Mouse (Mus musculus) frontal cortex, adult 2 months (tissue): ENCODE measurements around the gene Ears2. TPM values are rescaled to one million over a fixed set of nuclear protein-coding genes. Genes with fewer than 3 reads are reported as not detected.
A peak's percentile ranks its signal among the peaks of the same experiment; 100 is the strongest.

Experiments
- DNase-seq, 2 experiments: peaks; one replicate each; pipeline ENCODE4 v3.0.0; 2022; ENCODE audit warnings: low spot score in 1 of 2; ENCODE audit errors: extremely low spot score in 1 of 2
- polyA plus RNA-seq: library from polyadenylated mRNA; depleted of rRNA; stranded (reverse); fragments of >200 nt; gene quantifications from 2 replicates; pipeline ENCODE4 v1.2.3, GENCODE M21; 2012; rRNA removed

Gene Ears2
- polyA plus RNA-seq, 1 experiment, result 6.0 TPM

DNA sequence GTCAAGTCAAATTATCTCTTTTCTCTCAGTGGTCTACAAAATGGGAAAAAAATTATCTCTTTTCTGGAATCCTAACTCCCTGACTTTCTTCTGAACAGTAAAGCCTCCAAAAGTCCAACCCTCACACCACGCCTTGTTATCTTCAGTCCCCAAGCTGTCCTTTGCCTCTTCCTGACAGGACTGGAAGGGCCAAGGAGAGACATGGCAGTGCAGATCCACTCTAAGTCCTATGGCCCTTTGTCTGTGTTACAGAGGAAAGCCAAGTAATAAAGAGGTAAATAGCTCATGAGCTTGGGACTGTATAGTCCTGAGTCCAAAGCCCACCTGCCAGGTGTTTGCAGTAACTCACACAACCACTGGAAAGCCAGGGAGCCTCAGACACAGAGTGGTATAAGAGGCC lies 21.4 kb downstream of the Ears2 start:
- no peak for DNase-seq

DNA sequence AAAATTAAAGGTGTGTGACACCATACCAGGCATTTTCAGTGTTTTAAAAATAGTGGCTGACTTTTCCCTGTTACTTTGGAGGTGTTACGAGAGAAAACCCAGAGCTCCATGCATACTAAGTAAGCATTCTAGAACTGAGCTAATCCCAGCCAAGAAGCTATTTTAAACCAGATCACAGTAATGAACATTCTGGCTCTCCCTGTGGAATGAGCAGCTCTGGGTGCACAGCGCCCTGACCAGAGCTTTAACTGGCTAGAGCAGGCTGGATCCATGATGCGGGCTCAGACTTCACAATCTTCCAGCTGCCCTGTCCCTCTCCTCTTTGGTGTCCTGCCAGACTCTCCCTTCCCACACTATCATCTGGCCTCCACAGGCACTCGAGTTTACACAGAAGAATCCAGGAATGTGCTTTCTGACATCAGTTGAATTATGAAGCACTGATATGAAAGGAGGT lies 21.9 kb downstream of the Ears2 start:
- DNase-seq, result peak; percentile 24 to 65

DNA sequence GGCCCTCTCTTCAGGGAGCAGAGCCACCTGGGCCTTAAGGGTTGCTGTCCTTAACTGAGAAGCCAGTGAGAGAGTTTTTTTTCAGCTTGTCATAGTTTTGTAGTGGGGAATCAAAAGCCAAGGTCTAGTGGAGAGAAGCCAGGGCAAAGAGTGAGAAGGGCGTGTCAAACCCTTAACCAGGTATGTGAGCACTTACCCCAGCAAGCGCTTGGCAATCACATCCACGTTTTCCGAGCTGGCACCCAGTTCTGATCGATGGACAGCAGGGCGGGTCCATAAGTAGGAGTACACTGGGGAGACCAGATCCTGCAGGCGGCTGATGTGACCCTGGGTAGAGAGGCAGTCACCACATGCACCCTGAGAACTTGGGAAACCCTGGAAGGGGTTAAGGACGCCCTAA lies 23.0 kb downstream of the Ears2 start:
- DNase-seq, result no peak

DNA sequence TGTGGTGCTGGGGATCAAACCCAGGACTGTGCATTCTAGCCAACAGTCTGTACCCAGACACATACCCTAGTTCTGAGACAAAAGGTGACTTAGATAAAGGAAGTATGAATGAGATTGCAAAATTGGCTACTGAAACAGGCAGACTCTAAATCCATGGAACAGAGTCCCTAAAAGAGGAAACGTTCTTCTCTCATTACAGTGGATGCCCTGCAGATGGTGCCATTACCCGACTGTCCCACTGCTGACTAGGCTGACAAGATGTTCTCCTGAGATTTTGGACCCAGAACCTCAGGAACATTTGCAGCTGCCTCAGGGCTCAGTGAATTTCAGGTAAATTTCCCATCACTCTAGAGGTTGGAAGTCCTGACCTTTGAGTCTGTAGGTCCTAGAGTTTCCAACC lies 32.7 kb downstream of the Ears2 start:
- DNase-seq, result peak in 1 of 2 experiments; percentile 25

DNA sequence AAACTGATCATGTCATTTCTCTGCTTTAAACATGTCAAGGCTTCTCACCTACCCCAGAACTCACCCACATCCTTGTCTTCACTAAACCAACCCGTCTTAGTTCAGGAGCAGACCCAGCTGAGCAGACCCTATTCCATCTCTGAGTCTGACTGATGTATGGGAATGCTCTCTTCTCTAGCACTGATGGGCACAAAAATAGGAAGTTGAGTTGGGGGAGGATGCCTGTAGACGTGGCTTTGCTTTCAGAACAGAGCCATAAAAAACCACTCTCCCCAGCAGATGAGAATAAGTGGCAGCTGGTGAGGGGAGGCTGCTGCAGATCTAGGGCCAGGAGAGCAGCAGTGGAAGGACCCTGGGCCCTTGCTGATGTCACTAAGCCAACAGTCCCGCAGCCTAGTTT lies 33.7 kb downstream of the Ears2 start:
- DNase-seq, result no peak

DNA sequence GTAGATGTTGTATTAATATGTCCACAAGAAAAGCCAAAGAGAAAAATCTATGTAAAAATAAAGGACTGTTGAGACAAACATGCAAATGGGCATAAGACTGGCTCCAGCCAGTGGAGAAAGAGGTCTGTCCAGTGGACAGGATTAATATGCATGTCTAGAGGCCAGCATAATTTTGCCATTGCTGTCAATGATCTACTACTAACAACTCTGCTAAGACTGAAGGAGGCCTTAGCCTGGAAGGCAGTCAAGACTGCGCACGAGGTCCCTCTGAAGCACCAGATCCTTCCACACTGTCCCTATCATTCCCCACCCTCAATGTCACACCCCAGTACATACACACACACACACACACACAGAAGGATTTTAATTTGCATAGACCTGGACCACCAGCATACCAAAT lies 44.9 kb downstream of the Ears2 start:
- DNase-seq, result no peak

DNA sequence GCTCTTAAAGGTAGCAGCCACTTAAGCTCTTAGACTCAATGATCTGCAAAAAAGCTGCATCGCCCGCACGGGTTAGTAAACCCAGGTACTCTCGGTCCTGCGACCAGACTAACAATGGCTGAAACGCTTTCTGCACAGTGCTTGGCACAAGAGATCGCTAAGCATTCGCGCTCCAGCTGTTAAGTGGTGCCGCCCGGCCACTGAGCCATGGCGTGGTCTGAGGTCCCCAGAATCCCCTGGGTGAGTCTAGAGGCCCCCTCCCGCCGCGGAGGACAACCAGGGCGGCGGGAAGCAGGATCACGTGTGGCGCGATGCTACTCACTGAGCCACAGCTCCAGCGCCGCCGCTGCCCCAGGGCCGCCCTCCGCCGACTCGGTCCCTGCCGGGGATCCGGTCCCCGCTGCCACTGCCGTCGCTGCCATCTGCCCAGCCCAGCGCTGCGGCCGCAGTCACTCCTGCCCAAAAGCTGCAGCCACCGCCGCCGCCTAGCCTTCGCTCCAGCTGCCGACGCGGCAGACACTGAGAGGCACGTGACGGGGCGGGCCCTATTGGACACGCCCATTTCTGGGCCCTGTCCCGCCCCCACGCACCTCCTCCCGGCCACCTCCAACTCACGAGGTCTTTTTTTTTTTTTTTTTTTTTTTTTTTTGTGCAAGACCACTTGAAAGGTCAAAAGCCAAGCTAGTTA lies 46.3 kb downstream of the Ears2 start, which contains the start of gene Gga2:
Gene Gga2 (minus strand): TSS at position 556 of the 688 bp plus-strand sequence.
- DNase-seq, result peak; percentile 60 to 85

DNA sequence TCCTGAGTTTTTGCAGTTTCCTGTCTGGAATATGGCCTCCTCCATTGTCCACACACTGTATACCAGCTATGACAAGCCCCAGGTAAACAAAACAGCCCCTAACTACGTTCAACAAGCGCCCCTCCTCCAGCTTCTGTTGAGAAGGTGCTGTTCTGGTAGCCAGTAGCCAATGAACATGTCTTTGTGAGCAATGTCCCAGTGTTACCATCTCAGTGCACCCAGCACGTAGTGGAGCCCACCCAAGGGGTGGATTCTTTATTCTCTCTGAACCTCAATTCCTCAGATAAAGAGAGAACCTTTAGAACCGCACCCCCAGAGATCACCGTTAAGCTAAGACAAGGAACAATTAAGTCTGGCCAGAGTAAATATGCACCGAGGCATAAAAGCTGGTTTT lies 46.8 kb downstream of the Ears2 start:
- no peak for DNase-seq

DNA sequence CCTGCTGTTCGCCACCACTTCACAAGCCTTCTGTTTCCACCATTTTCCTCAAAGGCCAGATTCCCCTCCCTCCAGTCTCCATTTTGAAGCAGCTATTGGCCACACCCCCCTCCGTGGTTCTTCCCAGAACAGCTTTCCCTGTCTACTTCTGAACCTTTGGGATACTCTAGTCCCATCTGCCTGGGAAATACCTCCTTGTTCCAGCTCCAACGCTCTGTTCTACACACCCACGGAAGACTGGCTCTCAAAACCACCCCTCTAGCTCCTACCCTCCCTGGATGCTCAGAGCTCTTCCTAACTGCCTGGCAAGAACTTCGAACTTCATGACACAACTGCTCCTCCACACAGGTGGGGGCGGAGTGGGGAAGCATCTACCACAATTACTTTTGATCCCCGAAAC lies 48.1 kb downstream of the Ears2 start:
- peak; percentile 52 to 74 for DNase-seq

DNA sequence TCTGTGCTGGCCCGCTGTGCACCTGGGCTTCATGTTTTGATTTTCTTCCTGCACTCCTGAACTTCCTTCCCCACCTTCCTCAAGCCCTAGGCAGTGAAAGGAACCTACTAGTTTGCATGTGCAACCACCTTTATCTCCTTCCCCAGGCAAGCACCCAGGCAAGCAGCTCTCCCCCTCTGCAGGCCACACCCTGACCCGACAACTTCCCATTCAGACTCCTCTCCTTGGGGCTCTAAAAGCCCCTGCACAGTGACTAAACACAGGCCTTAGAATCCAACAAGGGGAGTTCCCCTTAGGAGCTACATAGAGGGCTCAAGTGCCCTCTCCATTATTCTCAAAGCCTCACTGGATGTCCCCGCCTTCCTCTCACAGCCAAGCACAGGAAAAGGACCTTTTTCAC lies 48.8 kb downstream of the Ears2 start:
- no peak for DNase-seq

DNA sequence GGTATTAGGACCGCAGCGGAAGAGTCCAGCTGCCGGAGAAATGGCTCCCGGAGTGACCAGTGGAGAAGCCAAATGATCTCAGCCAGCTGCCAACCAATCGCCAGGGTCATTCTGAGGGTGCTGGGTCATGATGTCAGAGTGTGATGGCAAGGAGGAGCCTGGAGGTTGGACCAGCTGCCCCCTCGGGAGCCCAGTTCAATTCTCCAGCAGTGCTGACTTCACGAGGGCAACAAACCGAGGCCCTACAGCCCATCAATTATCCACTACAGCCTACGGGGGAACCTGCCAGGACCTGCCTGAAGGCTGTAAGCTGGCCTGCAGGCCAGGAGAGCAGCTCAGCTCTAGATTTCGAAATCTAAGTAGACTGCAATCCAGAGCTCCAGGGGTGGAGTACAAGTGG lies 51.3 kb downstream of the Ears2 start:
- DNase-seq, result no peak

DNA sequence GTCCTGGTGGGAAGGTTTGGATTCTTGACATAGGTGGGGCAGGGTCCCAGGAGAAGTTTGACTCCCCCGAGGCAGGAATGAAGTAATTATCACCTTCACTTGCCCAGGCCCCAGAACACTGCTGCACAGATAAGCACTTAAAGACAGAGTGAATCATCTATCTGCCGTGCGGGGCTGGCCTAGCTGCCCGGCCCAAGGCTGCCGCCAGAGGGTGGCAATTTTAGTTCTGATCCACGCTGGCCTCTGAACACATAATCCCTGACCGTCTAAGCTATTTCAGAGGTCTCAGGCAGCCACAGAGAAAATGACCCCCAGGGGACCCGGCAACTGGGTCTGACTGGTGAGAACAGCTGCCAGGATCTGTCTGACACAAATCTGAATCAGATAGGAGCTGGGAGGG lies 52.0 kb downstream of the Ears2 start:
- DNase-seq, result no peak

DNA sequence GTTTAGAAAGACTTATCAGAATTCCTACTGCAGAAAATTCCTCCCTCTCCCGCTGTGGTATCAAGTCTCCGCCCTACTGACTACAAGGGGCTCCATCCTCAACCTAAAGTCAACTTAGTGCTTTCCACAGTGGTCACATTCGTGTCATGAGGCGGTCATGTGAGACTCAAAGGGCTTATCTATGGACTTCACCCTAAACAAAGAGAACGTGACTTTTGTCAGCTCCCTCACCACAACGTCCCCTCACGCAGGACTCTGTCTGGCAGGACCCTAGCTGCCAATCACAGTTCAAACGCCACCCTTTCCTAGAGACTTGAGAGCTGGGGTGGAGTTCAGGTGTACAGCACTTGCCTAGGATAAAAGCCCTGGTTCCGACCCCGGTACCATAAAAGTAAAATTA lies 54.1 kb downstream of the Ears2 start:
- no peak for DNase-seq

DNA sequence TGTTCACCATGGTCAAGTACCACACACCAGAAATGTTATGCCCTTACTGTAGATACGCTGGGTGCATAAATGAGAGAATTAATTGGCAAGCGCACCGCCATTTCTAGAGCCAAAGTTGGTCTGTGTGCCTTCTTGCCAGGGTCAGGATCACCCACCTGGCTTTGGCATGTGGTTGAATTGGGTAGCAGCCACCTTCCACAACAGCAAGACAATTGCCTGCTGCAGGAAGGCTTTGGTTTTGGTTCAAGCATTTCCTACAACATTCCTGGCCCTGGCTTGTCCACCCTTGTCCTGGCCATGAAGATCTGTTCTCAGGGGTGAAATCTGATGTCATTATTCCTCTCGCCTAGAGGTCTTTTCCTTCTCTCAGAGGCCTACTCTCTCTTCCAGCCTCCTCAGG lies 54.7 kb downstream of the Ears2 start:
- no peak for DNase-seq

DNA sequence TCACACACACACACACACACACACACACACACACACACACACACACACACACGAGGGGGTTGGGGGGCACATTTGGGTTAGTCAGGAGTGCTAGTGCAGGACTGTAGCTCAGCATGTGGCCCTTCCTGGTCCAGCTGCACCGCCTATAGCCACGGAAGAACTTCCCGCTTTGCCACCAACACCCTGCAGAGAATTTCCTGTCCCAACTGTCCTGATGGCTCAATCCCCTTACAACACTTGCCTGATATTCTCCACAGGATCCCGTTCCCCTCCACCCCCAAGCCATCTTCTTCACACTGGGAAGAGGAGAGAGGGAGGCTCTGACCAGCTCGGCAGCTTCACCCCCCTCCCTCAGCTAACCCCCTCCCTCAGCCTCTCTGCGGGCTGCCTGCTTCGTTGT lies 66.7 kb downstream of the Ears2 start:
- DNase-seq, result no peak

DNA sequence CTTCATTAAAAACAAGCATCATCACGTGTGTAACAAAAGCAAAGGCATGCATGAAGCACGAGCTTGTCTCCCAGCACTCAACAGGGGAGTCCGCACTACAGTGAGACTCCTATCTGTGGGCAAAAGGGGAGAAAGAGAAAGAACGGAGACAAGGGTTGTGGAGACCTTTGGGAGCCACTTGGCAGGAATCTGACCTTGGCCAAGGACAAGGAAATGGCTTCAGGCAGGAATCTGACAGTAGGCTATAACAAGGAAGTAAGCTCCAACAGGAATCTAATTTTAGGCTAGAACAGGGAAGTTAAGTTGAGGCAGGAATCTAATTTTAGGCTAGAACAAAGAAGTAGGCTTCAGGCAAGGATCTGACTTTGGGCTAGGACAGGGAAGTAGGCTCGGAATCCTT lies 71.1 kb downstream of the Ears2 start:
- DNase-seq, result no peak

Other genes starting within 250 kb of the Ears2 start
- 0.22 and 0.27 TPM in 2 replicates for gene Scnn1b, start 202.2 kb downstream of the Ears2 start, polyA plus RNA-seq
- 31.3 and 33.4 TPM in 2 replicates for gene Cog7, start 85.6 kb downstream of the Ears2 start, polyA plus RNA-seq
- 29.2 and 34.3 TPM in 2 replicates for gene Gga2, start 46.0 kb downstream of the Ears2 start, polyA plus RNA-seq
- 40.0 and 42.5 TPM in 2 replicates for gene Ubfd1, start 88 bp downstream of the Ears2 start, polyA plus RNA-seq
- gene Ndufab1, start 34.6 kb upstream of the Ears2 start, polyA plus RNA-seq, result 231 and 248 TPM in 2 replicates
- gene Palb2, start 65.7 kb upstream of the Ears2 start, polyA plus RNA-seq, result 1.7 and 2.1 TPM in 2 replicates
- gene Dctn5, start 65.8 kb upstream of the Ears2 start, polyA plus RNA-seq, result 121 and 123 TPM in 2 replicates
- 3.1 and 3.4 TPM in 2 replicates for gene Plk1, start 92.2 kb upstream of the Ears2 start, polyA plus RNA-seq
- gene Ern2, start 118.9 kb upstream of the Ears2 start, polyA plus RNA-seq, result 0.17 and 0.20 TPM in 2 replicates
- gene Chp2, start 152.2 kb upstream of the Ears2 start, polyA plus RNA-seq, result 2.2 and 2.7 TPM in 2 replicates
- 502 and 539 TPM in 2 replicates for gene Prkcb, start 221.5 kb upstream of the Ears2 start, polyA plus RNA-seq